Mouse (Mus musculus): Measurements from ENCODE around the gene Mt4.

DNA sequence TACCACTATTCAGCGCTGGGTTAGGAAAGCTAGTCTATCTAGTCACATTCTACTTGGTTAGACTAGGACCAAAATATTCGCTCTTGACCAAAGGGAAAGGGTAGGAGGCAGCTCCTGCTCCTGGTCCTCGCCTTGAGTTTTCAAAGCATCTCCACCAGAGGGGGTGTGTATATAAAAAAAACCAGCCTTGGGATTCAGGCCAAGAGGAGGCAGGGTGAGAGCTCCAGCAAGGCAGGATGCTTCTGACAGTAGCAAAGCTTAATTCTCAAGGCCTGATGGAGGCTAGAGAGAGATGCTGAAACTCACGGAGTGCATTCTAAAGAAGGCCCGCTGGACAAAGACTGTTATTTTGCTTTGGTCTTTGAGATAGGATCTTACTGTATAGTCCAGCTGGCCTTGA, 32.9 kb upstream of the Mt4 start:
- TF ChIP-seq CTCF (IDR thresholded peaks at IDR 0.05; ENCODE audit: control insufficient read depth, insufficient read depth, low read length) (no peak), POLR2A (IDR thresholded peaks at IDR 0.05; ENCODE audit: borderline replicate concordance, control insufficient read depth, low read depth, low read length) (no peak)
